Mouse (Mus musculus) lung, adult 2 months (tissue): ENCODE measurements at regions not wholly inside any gene's neighbourhood (a gene's known extent, or its start where the extent isn't known, plus 50 kb on each side); places are given as distances from the start of the nearest gene placed in this dataset.

Source experiments
- CTCF ChIP-seq: fragments of 200-500 bp; IDR thresholded peaks from 2 replicates; pipeline ENCODE4 v1.5.1; 2011; ENCODE audit warnings: mild to moderate bottlenecking, low read length, control low read depth; ENCODE audit not compliant: insufficient read depth
- POLR2A ChIP-seq: fragments of 200-500 bp; IDR thresholded peaks from 2 replicates; pipeline ENCODE4 v1.6.1; 2011; ENCODE audit warnings: low read depth, mild to moderate bottlenecking, control low read depth, low read length, borderline replicate concordance; ENCODE audit errors: extremely low read depth

DNA sequence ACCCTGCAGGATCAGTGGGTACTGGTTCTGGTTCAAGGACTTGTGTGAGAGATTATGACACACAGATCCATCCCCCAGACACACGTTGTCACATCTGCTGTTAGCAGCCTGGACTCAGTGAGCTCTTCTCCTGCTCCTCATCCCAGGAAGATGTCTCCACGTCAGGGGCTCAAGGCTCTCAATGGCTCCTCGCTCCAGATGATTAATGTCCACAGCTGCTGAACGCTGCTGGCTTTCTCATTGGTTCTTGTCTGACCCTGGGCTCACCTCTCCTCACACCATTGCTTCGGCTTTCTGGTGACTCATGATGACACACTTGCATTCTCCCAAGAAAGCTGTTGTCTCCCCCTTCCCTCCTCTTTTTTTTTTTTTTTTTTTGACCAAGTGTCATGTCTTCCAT is 116.2 kb downstream of the Gadd45g start:
- TF ChIP-seq CTCF (no peak), POLR2A (no peak)
